Mouse (Mus musculus) right cerebral cortex, postnatal 14 days (tissue): ENCODE measurements around the gene Gm10964.
"Not testable (repeated sequence)": the region's sequence is repeated elsewhere in the genome, so short reads cannot be mapped to it uniquely, and the experiment has no call there.

Source experiments
- DNase-seq: peaks from one replicate; pipeline ENCODE4 v3.0.0; 2022

Gene Gm10964

DNA sequence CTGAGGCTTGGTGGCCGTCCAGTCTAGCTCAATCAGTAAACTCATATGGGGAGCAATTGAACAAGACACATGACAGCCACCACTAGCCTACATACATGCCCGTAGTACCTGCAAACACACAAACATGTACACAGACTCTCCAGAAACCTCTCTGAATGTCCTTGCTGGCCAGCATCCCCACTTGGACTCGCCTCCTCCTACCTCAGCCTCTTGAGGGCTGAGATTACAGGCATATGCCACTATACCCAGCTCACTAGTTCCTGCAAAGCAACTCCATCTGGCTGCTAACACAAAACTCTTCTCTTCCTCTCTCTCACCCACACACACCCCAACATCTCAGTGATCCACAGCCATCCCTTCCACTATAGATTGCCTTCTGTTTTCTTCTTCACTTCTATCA is 41.1 kb downstream of the Gm10964 start:
- no peak for DNase-seq

DNA sequence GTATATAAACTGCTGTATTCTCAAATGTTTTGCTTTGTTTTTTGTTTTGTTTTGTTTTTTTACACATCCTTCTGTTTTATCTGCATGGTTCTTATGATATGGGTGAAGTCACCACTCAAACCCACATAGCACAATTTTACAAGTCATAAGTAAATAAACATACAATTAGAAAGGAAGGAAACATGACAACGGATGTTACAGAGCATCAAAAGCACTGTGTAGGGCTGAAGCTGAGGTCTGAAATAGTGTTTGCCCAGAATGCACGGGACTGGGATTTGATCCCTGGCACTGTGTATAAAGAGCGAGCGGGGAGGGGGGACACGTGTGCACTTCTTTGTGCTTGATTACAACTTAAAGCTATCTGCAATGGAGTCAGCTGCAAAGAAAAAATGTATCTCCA is 41.6 kb downstream of the Gm10964 start:
- DNase-seq, result no peak

DNA sequence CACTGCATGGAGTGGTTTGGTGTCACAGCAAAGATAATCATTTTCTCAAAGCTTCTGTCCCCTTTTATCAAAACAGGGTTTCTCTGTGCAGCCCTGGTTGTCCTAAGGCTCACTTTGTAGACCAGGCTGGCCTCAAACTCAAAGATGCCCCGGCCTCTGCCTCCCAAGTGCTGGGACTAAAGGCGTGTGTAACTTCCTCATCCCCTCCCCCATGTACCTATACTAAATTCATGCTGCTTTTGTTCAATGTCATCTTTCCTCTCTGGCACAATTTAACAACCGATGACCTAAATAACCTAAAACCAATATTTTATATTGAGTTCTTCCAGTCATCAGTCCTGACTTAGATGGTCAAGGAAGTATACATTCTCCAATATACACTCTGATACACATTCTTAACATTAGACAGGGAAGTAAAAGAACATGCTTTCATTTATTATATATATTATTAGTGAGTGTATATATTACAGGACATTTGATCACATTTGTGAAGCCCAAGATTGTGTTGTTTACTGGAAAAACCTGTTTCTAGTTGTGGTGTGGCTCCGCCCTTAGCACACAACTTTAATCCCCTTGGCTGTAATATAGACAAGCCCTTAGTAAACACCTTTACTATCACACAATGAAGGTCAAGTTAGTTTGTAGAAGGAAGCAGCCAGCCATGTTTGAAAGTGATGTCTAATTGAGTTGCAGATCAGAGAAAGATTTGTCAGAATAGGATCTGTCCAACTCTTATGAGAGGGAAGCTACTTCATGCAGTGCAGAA is 43.9 kb downstream of the Gm10964 start:
- no peak for DNase-seq

DNA sequence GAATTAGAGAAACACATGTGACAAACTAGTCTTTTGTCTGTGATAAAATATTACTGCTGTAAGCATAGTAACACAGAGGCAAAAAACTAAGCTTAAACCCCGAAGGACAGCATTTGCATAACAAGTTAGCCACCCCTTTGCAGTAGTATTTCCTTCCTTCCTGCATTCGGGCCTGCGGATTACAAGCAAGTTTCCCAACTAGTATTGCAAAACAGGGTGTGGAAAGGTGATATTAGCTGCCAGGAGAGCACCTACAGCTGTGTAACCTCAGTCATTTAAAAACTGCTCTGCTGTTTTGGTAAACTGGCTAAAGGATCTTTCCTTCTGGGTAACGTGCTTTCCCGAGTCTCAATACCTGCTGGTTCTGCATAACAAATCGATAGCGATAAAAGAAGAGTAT is 48.1 kb downstream of the Gm10964 start:
- DNase-seq, result no peak

DNA sequence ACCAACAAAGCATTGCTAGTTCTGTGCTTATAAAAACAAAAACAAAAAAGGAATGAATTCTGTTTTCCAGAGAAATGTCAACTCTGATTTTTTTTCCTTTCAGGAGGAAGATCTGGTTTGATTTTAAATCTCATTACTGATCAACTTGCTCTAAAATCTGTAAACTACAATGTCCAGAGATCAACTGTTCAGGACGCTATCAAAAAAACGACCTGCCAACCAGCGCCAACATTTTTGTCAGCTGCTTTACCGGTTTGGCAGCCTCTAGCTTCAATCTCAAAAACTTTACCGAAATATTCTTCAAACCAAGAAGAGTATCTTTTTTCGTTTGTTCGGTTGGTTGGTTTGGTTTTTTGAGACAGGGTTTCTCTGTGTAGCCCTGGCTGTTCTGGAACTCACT is 49.9 kb downstream of the Gm10964 start:
- DNase-seq, result no peak

DNA sequence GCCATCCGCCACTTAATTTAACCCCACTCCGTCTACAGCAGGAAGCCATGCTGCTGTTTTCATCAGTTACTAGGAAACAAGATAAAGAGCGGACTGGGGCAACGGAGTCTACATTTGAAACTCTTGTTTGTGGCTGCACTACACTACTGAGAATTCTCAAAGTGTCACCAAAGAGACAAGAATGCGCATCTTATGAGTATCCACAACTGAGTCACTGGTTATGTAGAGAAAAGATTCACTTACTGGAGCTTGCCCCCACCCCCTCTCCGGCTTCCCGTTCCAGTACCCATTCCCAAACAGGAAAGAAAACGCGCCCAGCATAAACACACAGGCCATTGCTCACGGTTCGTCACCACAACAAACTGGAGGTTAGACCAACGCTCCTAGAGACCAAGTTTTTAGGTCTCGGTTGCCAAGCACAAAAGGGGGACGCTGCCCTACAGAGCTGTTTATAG is 50.8 kb downstream of the Gm10964 start:
- no peak for DNase-seq

DNA sequence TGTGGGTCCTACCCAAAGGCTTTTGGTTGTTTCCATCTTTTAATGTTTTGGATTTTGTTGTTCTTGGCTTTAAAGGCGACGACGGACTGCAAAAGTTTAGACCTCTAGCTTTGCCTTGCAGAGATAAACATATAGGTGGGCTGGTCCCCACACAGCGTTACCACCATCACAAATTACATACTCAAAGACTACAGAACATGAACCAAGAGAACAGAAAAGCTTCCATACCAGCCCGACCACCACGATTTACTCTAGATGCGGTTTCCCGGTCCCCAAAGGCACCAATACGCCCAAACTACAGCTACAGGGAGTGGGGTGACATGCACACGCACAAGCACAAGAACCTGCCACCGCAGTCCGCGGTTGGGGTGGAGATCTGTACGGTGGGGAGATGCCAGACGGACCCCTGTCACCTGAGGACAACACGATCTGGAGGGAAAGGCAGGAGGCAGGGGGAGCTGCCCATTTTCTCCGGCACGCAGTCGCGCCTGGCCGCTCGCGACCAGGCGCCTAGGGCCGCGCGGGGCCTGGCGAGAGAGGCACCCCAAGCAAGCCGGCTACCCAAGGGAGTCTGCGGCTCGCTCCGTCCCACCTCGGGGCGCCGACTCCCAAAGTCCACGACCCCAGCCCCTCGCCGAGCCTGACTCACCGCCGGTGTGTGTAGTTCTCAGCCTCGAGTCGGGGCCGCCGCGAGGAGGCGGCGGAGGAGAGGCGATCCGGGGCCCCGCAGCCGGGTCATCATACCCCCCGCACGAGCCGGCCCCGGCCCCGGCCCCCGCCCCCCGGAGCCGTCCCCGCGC is 51.4 kb downstream of the Gm10964 start:
- peak; percentile 39 for DNase-seq

DNA sequence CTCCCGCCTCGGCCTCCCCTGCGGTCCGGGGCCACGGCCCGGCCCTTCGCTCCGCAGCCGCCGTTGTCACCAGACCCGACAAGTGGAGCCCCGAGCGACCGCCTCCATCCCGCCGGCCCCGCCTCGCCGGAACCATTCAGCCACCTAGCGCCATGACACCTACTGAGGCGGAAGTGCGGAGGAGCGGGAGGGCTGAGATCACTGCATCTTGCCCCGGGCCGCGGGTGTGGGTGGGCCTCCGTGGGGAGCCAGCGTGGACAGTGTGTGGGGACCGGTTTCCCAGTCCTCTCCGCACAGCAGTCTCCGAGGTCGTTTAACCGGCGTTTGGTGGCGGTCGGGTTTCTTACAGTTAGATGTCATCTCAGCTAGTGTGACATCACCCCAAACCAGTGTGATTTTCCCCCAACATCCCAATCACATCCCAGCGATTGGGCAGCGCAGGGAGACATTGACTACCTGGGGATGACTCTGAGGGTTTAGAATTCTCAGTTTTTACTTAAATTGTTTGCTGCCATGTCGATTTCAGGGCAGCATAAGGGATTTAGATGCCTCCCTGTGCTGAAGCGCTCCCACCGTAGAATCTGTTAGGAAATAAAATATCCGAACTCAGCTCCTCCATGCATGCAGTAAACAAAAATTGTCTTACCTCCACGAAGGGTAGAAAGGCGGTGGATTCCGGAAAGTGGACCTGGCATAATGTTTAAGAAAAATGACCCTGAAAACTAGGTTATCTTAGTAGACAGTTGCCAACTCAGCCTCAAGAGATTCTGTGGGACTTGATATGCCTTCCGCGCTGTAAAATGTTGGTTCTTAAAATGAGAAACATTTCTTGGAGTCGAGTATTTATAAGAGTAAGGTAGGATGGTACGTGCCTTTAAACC is 52.3 kb downstream of the Gm10964 start, which contains the start of gene Hipk1:
Hipk1 (minus strand) TSS at position 334 of the 881 bp plus-strand sequence.
- peak; percentile 94 for DNase-seq

DNA sequence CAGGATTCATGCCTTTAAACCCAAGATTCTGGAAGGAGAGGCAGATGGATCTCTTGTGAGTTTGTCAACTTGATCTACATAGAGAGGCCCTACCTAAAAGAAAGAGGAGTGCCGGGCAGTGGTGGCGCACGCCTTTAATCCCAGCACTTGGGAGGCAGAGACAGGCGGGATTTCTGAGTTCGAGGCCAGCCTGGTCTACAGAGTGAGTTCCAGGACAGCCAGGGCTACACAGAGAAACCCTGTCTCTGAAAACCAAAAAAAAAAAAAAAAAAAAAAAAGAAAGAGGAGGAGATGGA is 52.9 kb downstream of the Gm10964 start:
- DNase-seq, result not testable (repeated sequence)

DNA sequence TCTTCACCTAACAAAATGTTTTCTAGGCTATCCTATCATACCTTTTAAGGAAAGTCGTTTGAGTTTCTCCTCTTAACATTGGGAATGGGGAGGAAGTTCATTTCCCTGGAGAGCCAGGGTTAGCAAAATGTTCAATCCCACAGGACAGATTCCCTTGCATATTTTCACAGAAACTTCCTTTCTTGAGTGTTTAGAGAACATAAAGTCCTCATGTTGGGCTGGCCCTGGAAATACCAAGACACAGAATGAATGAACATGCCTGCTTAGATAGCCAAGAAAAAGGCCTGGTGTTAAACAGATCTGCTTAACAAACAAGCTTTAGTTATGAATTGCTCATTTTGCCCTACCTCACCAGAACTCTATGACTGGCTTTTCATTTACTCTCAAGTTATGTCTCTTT is 53.4 kb downstream of the Gm10964 start:
- DNase-seq, result no peak
